Mouse (Mus musculus) lung, adult 2 months (tissue): Measurements from ENCODE around the gene Diexf.

ENCODE experiments used
- CTCF ChIP-seq: fragments of 200-500 bp; IDR thresholded peaks from 2 replicates; pipeline ENCODE4 v1.5.1; 2011; ENCODE audit warnings: mild to moderate bottlenecking, low read length, control low read depth; ENCODE audit not compliant: insufficient read depth
- POLR2A ChIP-seq: fragments of 200-500 bp; IDR thresholded peaks from 2 replicates; pipeline ENCODE4 v1.6.1; 2011; ENCODE audit warnings: low read depth, mild to moderate bottlenecking, control low read depth, low read length, borderline replicate concordance; ENCODE audit errors: extremely low read depth

- TF ChIP-seq POLR2A (no peak), CTCF (no peak)
These were observed 43.8 kb downstream of the Diexf start for GRCm38 (mm10) chr1:193086111-193086841.
